Mouse (Mus musculus) cortical plate, adult 2 months (tissue): ENCODE measurements around the gene Gm10277.

Experiments used
- CTCF ChIP-seq: fragments of 200-500 bp; IDR thresholded peaks from 2 replicates; pipeline ENCODE4 v1.5.1; 2011; ENCODE audit warnings: mild to moderate bottlenecking, control low read depth, low read length; ENCODE audit not compliant: insufficient read depth; ENCODE audit errors: extremely low read depth
- POLR2A ChIP-seq: fragments of 200-500 bp; IDR thresholded peaks from 2 replicates; pipeline ENCODE4 v1.6.1; 2011; ENCODE audit warnings: mild to moderate bottlenecking, low read length, control low read depth; ENCODE audit not compliant: insufficient read depth; ENCODE audit errors: extremely low read depth

DNA sequence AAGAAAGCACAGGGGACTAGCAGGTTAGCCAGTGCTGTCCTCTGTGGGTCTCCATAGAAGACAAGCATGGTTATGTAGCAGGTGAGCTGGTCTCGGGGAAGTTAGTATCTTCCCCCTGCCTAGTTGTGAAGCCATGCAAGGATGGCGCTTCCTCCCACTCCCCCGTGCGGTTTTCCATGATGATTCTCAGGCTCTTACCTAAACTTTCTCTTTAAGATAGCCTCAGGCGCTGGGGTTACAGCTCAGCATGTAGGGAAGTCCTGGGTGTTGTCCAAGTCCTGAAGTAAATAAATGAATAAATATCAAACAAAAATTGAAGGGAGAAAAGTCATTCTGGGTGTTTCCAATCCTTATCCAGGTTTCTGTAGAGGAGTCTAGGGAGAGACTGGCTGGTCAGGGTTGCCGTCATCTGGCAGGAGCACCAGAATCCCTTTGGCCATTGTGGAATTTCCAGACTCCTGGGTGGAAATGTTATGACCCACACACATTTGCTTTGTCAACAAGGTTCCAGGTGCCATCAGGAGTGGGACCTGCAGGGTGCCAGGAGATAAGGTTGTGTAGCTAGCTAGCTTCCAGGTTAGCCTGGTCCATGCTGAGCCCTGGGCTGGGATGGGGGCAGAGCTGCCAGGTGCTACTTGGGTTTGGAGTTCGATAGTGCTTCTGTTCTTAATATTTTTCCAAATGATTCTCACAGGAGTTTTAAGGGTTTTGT, 5.3 kb downstream of the Gm10277 start:
- no peak for TF ChIP-seq POLR2A
- no peak for TF ChIP-seq CTCF
